Mouse (Mus musculus): ENCODE measurements around the gene Ssbp3.

DNA sequence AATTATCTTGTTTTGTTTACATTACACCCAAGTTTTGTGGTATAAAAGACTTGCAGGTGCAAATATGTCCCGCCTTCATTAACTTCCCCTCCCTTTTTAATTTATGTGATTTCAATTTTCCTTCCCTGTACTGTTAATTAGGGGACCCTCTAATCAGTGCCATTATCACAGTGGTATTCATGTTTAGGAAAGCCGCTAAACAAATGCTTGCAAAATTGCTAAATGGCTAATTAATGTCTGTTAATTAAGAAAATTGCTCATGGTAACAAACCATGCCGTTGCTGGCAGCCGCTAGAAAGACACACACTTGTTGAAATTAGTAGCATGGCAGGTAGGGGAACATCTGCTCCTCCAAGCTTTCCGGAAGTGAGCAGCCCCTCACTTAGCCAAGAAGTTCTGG lies 114.9 kb downstream of the Ssbp3 start:
- no peak for TF ChIP-seq POLR2A (IDR thresholded peaks at IDR 0.05; ENCODE audit: low read depth, low read length)
- TF ChIP-seq CTCF (IDR thresholded peaks at IDR 0.05; ENCODE audit: borderline replicate concordance, insufficient read depth, low read length) = no peak
